Mouse (Mus musculus): ENCODE data around the gene Ccdc65. TPM values are rescaled to one million over a fixed set of nuclear protein-coding genes. Genes with fewer than 3 reads are reported as not detected.

The Ccdc65 gene
- 2.4 and 3.0 TPM in 2 replicates for polyA plus RNA-seq (2014; fragmentation: Nextera tagmentation; extraction: Ambion mirVana)

- no peak within 1 kb of the TSS for H3K9ac ChIP-seq (ENCODE audit: low read depth, low read length)
- 0 out of 2 replicates have a peak, but pooled peaks cover 2% of the 10 kb centered on the region for H3K27me3 ChIP-seq (ENCODE audit: control insufficient read depth, insufficient read depth, low read length)
- ATAC-seq (ENCODE audit: low FRiP score): no peak
- no peaks in the 10 kb centered on the region for H3K4me1 ChIP-seq (replicated peaks; ENCODE audit: control insufficient read depth, insufficient read depth, low read length)
- DNase-seq (ENCODE audit: low spot score): peak; percentile 90
- 20% methylated on average over 16 of the region's 16 CpGs for WGBS
- peak within 1 kb of the TSS; percentile 39 for H3K4me2 ChIP-seq (replicated peaks; ENCODE audit: low read depth, low read length)
- H3K9me3 ChIP-seq (ENCODE audit: control insufficient read depth, low read length): no peaks in the 10 kb centered on the region
- no peak within 1 kb of the TSS for H3K27ac ChIP-seq (ENCODE audit: low read depth, low read length)
- no peaks in the 10 kb centered on the region for H3K36me3 ChIP-seq (ENCODE audit: control insufficient read depth, insufficient read depth, low read length)
- peak within 1 kb of the TSS; percentile 25 for H3K4me3 ChIP-seq (ENCODE audit: low read depth, low read length)
Observed at GRCm38 (mm10) chr15:98707766-98708372, at the start of gene Ccdc65. TSS of gene Ccdc65 (plus strand) at chr15:98708207.

- peak overlapping the region; percentile 68 for H3K4me2 ChIP-seq (replicated peaks; ENCODE audit: low read depth, low read length)
- ATAC-seq (ENCODE audit: low FRiP score): no peak
- H3K27ac ChIP-seq (ENCODE audit: low read depth, low read length): peak overlapping the region; percentile 70
- WGBS: 2% methylated on average over 14 of the region's 14 CpGs
- H3K27me3 ChIP-seq (ENCODE audit: control insufficient read depth, insufficient read depth, low read length): no peaks in the 10 kb centered on the region
- H3K9ac ChIP-seq (ENCODE audit: low read depth, low read length): peak overlapping the region; percentile 86
- peak overlapping the region; percentile 70 for H3K4me3 ChIP-seq (ENCODE audit: low read depth, low read length)
- H3K9me3 ChIP-seq (ENCODE audit: control insufficient read depth, low read length): no peaks in the 10 kb centered on the region
- H3K36me3 ChIP-seq (ENCODE audit: control insufficient read depth, insufficient read depth, low read length): peaks cover 10% of the 10 kb centered on the region
- no peak for DNase-seq (ENCODE audit: low spot score)
- no peaks in the 10 kb centered on the region for H3K4me1 ChIP-seq (replicated peaks; ENCODE audit: control insufficient read depth, insufficient read depth, low read length)
Observed at GRCm38 (mm10) chr15:98662198-98662566, 45.8 kb upstream of the Ccdc65 start.

- H3K4me2 ChIP-seq (replicated peaks; ENCODE audit: low read depth, low read length): peak within 1 kb of the TSS; percentile 68
- peaks cover 4% of the 10 kb centered on the region for H3K36me3 ChIP-seq (ENCODE audit: control insufficient read depth, insufficient read depth, low read length)
- 5% methylated on average over 46 of the region's 48 CpGs for WGBS
- no peaks in the 10 kb centered on the region for H3K9me3 ChIP-seq (ENCODE audit: control insufficient read depth, low read length)
- ATAC-seq (ENCODE audit: low FRiP score): peak; percentile 98
- peak; percentile 97 for DNase-seq (ENCODE audit: low spot score)
- no peaks in the 10 kb centered on the region for H3K27me3 ChIP-seq (ENCODE audit: control insufficient read depth, insufficient read depth, low read length)
- H3K4me1 ChIP-seq (replicated peaks; ENCODE audit: control insufficient read depth, insufficient read depth, low read length): no peaks in the 10 kb centered on the region
- peak within 1 kb of the TSS; percentile 86 for H3K9ac ChIP-seq (ENCODE audit: low read depth, low read length)
- H3K27ac ChIP-seq (ENCODE audit: low read depth, low read length): peak within 1 kb of the TSS; percentile 70
- peak within 1 kb of the TSS; percentile 70 for H3K4me3 ChIP-seq (ENCODE audit: low read depth, low read length)
Observed at GRCm38 (mm10) chr15:98662567-98663545, 45.2 kb upstream of the Ccdc65 start, which contains the start of gene Ddx23. TSS of gene Ddx23 (minus strand) at chr15:98662894.

- DNase-seq (ENCODE audit: low spot score): no peak
- no peak overlapping the region for H3K4me2 ChIP-seq (replicated peaks; ENCODE audit: low read depth, low read length)
Observed at GRCm38 (mm10) chr15:98664042-98664907, 43.7 kb upstream of the Ccdc65 start.

GRCm38 (mm10) chr15:98672592-98672991 is 35.4 kb upstream of the Ccdc65 start:
- H3K27ac ChIP-seq (ENCODE audit: low read depth, low read length): no peak overlapping the region
- no peak overlapping the region for H3K4me2 ChIP-seq (replicated peaks; ENCODE audit: low read depth, low read length)

More at GRCm38 (mm10) chr15:98664042-98664907, 43.7 kb upstream of the Ccdc65 start:
- Histone ChIP-seq H3K4me3 (ENCODE audit: low read depth, low read length) (no peak overlapping the region), H3K27me3 (ENCODE audit: control insufficient read depth, insufficient read depth, low read length) (no peaks in the 10 kb centered on the region), H3K9me3 (ENCODE audit: control insufficient read depth, low read length) (no peaks in the 10 kb centered on the region), H3K9ac (ENCODE audit: low read depth, low read length) (no peak overlapping the region), H3K27ac (ENCODE audit: low read depth, low read length) (no peak overlapping the region), H3K36me3 (ENCODE audit: control insufficient read depth, insufficient read depth, low read length) (no peaks in the 10 kb centered on the region), H3K4me1 (replicated peaks; ENCODE audit: control insufficient read depth, insufficient read depth, low read length) (no peaks in the 10 kb centered on the region)
- WGBS: 86% methylated on average over 11 of the region's 11 CpGs
- ATAC-seq (ENCODE audit: low FRiP score): no peak

GRCm38 (mm10) chr15:98673732-98674131 is 34.3 kb upstream of the Ccdc65 start:
- H3K27ac ChIP-seq (ENCODE audit: low read depth, low read length): no peak overlapping the region
- H3K4me2 ChIP-seq (replicated peaks; ENCODE audit: low read depth, low read length): no peak overlapping the region
- H3K9me3 ChIP-seq (ENCODE audit: control insufficient read depth, low read length): no peaks in the 10 kb centered on the region
- H3K4me1 ChIP-seq (replicated peaks; ENCODE audit: control insufficient read depth, insufficient read depth, low read length): peaks cover 14% of the 10 kb centered on the region
- WGBS: 76% methylated on average over 7 of the region's 7 CpGs
- ATAC-seq (ENCODE audit: low FRiP score) (no peak), DNase-seq (ENCODE audit: low spot score) (no peak)
- H3K4me3 ChIP-seq (ENCODE audit: low read depth, low read length): no peak overlapping the region
- no peak overlapping the region for H3K9ac ChIP-seq (ENCODE audit: low read depth, low read length)
- H3K27me3 ChIP-seq (ENCODE audit: control insufficient read depth, insufficient read depth, low read length): peaks cover 11% of the 10 kb centered on the region
- H3K36me3 ChIP-seq (ENCODE audit: control insufficient read depth, insufficient read depth, low read length): no peaks in the 10 kb centered on the region

More at GRCm38 (mm10) chr15:98672592-98672991, 35.4 kb upstream of the Ccdc65 start:
- H3K4me3 ChIP-seq (ENCODE audit: low read depth, low read length): no peak overlapping the region
- H3K4me1 ChIP-seq (replicated peaks; ENCODE audit: control insufficient read depth, insufficient read depth, low read length): peaks cover 14% of the 10 kb centered on the region
- no peaks in the 10 kb centered on the region for H3K9me3 ChIP-seq (ENCODE audit: control insufficient read depth, low read length)
- H3K9ac ChIP-seq (ENCODE audit: low read depth, low read length): no peak overlapping the region
- peaks cover 11% of the 10 kb centered on the region for H3K27me3 ChIP-seq (ENCODE audit: control insufficient read depth, insufficient read depth, low read length)
- ATAC-seq (ENCODE audit: low FRiP score) (no peak), DNase-seq (ENCODE audit: low spot score) (no peak)
- WGBS: 88% methylated on average over 4 of the region's 4 CpGs
- H3K36me3 ChIP-seq (ENCODE audit: control insufficient read depth, insufficient read depth, low read length): no peaks in the 10 kb centered on the region

- peak overlapping the region; percentile 55 for H3K27ac ChIP-seq (ENCODE audit: low read depth, low read length)
- DNase-seq (ENCODE audit: low spot score): peak; percentile 81
Observed at GRCm38 (mm10) chr15:98674284-98674993, 33.6 kb upstream of the Ccdc65 start.

More at GRCm38 (mm10) chr15:98674284-98674993, 33.6 kb upstream of the Ccdc65 start:
- Histone ChIP-seq H3K9ac (ENCODE audit: low read depth, low read length) (peak overlapping the region; percentile 59), H3K4me1 (replicated peaks; ENCODE audit: control insufficient read depth, insufficient read depth, low read length) (peaks cover 14% of the 10 kb centered on the region), H3K4me2 (replicated peaks; ENCODE audit: low read depth, low read length) (peak overlapping the region; percentile 83), H3K4me3 (ENCODE audit: low read depth, low read length) (peak overlapping the region; percentile 47; the same call in 1 of the 2 replicates), H3K9me3 (ENCODE audit: control insufficient read depth, low read length) (no peaks in the 10 kb centered on the region), H3K27me3 (ENCODE audit: control insufficient read depth, insufficient read depth, low read length) (peaks cover 11% of the 10 kb centered on the region), H3K36me3 (ENCODE audit: control insufficient read depth, insufficient read depth, low read length) (no peaks in the 10 kb centered on the region)
- WGBS: 18% methylated on average over 7 of the region's 7 CpGs
- peak; percentile 75 for ATAC-seq (ENCODE audit: low FRiP score)

Measured in hindbrain, embryonic 11.5 days (tissue).